Mouse (Mus musculus): ENCODE measurements around the gene Bmp2k.

The Bmp2k gene

DNA sequence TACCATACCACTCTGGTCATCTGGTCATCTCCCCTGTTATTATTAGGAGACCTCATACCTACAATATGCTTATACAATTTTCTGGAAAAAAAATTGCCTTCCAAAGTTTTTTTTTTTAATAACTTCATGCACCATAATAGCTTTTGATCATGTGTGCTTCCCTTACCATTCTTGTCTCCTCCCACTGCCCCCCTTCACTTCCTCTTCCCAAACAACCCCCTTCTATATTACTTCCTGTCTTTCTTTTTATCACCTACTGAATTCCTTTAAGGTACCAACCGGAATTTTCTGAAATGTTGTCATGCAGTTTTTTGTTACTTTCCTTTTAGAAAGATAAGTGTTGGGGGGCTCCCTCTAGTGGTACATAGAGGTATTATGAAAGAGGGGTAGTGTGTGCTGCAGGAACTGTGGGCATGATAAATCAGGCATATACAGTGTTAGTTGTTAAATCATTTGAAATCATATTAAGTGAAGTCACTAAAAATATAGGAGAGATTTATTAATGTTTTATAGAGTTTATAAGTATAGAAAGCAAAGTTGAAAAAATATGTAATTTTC, 58.1 kb downstream of the Bmp2k start:
- peak; percentile 6 to 72 for DNase-seq (ENCODE audit: low spot score in 2 of 2)

- no peak for DNase-seq (ENCODE audit: low spot score in 2 of 2)
Measured at GRCm38 (mm10) chr5:97056359-97056758, 58.9 kb downstream of the Bmp2k start.

GRCm38 (mm10) chr5:97056791-97057450, 59.4 kb downstream of the Bmp2k start:
- DNase-seq (ENCODE audit: low spot score in 2 of 2) = no peak

DNA sequence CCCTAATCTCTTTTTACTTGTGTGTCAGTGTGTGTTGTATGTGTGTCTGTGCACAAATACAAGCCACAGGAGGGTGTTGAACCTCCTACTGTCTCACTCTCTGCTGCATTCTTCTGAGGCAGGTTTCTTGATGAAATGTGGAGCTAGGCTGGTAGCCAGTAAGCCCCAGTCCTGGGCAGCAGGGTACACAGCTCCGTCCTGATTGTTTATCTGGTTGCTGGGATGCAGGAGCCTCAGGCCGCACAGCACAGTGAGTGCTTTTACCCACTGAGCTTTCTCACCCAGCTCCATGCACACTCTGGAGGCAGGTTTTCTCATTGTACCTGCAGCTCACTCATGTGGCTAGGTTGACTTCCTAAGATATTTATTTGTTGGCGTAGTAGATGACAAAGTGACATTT, 63.4 kb downstream of the Bmp2k start:
- no peak for DNase-seq (ENCODE audit: low spot score in 2 of 2)

GRCm38 (mm10) chr5:97062041-97062440, 64.6 kb downstream of the Bmp2k start:
- DNase-seq (ENCODE audit: low spot score in 2 of 2) = no peak

DNA sequence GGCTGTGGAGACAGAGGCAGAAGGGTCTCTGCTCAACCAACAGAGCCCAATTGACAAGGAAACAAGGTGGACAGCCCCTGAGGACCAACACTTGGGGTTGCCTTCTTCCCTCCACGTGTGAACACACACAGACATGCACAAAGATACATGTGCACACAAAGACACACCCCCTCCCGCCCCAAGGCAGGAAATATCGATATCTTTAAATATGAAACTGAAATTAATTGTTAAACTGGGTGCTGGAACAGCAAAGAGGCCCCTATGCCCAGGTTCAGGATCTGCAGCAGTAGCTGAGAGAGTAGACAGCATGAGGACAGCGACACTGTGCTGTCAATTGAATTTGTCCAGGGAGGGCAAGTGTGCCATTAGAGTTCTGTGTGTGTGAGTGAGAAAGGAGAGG, 68.3 kb downstream of the Bmp2k start:
- no peak for DNase-seq (ENCODE audit: low spot score in 2 of 2)

DNA sequence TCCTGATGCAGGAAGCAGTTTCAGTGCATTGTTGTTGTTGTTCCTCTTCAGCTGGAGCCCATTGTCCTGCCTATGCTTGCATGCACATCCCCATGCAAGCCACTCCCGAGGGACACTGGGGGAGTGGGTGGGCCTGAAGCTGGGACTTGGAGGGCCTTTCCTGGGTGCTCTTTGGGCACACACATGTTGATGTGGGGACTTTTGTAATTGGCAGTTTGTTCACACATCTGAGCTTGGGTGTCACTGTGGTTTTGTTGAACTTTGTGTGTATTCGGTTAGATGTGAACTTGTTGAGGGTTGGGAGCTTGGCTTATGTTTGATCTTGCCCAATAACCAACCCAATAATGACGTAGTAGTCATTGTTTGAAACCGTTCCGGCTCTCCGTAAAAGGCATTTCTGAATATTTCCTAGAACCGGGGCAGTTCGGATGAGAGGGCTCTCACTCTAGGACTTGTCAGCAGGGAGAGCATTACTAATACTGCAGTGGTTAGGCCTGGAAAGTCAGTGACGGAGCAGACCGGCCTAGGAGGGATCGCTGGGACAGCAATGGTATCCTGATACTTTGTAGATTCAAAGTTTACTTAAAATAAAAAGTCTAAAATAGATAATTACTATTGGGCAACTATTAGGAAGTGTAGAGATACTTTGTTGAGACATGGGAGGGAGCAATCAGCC, 78.1 kb downstream of the Bmp2k start:
- DNase-seq (ENCODE audit: low spot score in 2 of 2) = no peak

DNA sequence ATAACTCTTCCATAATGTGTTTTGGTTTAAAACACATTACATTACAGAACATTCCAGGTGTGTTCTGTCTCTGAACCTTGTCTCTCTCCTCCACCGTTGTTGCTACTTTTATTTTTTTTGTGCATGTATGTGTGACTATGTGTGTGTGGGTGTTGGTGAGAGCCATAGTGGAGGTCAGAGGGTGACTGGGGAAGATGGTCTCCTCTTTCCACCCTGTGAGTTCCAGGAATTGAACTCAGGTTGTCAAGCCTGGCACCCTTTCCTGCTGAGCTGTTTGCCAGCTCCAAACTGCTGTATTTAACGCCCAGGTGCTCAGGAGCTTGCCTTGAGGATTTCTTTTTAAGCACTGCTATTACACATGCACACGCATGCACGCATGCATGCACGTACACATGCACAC, 78.7 kb downstream of the Bmp2k start:
- DNase-seq (ENCODE audit: low spot score in 2 of 2) = no peak

- DNase-seq (ENCODE audit: low spot score in 2 of 2) = no peak
Measured at GRCm38 (mm10) chr5:97077676-97078075, 80.2 kb downstream of the Bmp2k start.

DNA sequence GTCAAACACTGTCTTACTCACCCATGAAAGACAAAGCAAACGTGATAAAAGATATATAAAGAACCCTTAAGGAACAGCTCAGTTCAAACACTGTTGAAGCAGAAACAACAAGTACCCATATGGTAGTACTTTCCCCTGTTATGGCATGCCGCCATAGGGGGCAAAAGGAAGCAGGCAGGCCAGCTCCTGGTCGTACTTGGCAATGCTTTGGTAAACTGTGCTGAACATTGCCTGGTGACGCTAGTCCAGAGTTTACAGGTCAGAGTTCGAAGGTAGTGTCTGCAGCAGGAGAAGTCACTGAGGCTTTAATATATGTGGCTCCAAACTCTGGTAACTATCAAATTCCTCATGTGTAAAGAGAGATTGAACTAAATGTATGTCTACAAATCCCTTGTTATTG, 81.2 kb downstream of the Bmp2k start:
- DNase-seq (ENCODE audit: low spot score in 2 of 2) = no peak

DNA sequence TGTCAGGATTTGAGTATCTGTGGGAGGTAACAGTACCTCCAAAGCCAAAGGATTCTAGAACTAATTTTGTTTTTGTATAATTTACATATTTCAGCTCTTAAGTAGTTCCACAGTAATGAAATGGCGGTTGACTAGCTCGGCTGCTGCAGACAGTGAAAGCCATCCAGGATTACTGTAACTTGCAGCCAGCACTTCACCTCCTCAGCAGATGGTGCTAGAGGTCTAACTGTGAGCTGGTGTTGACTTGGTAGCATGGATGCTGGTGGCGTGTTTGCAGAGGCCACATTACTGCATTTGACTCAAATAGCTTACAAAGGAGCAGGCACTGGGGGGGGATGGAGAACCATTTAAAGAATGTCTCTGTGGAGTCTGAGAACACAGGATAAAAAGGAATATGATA, 84.0 kb downstream of the Bmp2k start:
- DNase-seq (ENCODE audit: low spot score in 2 of 2) = peak; percentile 28 to 60

DNA sequence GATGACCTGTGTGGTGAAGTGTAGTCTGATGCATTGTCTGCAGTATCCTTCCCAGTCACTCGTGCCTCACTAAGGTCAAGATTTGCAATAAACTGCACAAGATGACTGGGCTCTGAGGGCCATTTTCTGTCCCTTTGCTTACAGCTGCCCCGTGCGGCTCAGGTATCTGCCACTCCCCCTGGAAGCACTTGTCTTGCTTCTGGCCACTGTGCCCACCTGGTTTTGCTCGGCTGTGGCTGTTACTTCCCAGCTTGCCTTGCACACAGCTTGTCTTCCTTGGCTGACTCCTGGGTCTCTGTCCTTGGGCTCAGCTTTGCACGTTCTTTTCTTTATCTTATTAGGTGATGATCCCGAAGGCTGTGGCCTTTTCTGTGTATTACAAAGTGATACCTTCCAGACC, 86.2 kb downstream of the Bmp2k start:
- no peak for DNase-seq (ENCODE audit: low spot score in 2 of 2)

- no peak for DNase-seq (ENCODE audit: low spot score in 2 of 2)
Measured at GRCm38 (mm10) chr5:97084541-97084940, 87.1 kb downstream of the Bmp2k start.

DNA sequence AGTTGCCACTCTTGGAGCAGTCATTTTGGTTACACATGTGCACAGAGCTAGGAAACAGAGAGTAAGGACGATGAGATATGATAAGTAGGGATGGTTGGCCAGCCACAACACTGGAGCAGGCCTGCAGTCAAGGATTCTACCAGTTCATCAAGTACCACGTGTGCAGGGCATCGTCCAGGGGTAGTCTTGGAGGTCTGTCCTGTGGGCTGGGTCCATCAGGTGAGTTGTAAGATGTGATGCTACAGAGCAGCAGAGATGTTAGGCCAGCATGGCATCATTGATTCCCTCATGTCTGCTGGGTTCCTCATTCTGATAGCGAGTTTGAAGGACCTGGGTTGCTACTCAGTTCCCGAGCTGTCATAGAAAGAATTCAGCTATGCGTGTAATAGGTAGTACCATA, 87.6 kb downstream of the Bmp2k start:
- no peak for DNase-seq (ENCODE audit: low spot score in 2 of 2)

DNA sequence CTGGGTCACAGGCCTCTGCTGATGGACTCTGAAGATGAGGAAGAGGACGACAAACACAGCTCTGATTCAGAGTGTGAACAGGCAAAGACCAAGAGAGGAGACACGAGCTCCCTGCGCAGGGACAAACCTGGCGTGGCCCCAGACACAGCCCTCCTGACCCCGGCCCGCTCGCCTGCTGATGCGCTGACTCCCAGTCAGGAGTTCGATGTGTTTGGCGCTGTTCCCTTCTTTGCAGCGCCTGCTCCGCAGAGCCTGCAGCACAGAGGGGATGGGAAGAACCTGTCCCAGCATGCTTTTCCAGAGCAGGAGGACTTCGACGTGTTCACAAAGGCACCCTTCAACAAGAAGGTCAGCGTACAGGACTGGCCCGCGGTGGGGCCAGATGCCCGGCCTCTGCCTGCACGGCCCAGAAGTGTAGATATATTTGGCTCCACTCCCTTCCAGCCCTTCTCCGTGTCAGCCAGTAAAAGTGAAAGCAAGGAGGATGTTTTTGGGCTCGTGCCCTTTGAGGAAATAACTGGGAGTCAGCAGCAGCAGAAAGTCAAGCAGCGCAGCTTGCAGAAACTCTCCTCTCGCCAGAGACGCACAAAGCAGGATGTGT, 89.6 kb downstream of the Bmp2k start:
- no peak for DNase-seq (ENCODE audit: low spot score in 2 of 2)

DNA sequence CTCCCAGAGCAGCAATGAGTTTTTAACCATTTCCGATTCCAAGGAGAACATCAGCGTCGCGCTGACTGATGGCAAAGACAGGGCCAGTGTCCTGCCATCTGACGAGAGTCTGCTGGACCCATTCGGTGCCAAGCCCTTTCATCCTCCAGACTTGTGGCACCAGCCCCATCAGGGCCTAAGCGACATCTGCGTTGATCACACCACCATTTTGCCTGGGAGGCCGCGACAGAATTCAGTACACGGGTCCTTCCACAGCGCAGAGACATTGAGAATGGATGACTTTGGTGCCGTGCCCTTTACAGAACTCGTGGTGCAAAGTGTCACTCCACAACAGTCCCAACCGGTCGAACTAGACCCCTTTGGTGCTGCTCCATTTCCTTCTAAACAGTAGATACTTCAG, 90.3 kb downstream of the Bmp2k start:
- DNase-seq (ENCODE audit: low spot score in 2 of 2) = no peak

GRCm38 (mm10) chr5:97088231-97088630, 90.7 kb downstream of the Bmp2k start:
- no peak for DNase-seq (ENCODE audit: low spot score in 2 of 2)

DNA sequence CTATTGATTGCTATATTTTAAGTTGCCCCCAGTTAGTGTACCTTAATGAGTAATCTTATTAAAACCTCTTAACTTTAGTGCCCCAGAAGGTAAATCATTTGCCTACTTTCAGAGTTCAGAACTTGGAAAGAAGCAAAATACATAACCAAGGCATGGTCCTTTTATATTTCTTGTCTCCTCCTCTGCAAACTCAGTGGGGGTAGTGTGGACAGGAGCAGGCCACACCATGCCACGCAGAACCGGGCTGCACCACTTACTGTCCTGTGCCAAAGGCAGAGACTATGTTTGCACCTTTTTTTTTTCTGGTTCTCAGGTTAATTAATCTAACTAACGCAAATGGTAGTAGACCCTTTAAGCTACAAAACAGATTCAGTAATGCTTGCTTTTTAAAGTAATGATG, 91.9 kb downstream of the Bmp2k start:
- DNase-seq (ENCODE audit: low spot score in 2 of 2) = no peak

GRCm38 (mm10) chr5:97090034-97090784, 92.7 kb downstream of the Bmp2k start:
- DNase-seq (ENCODE audit: low spot score in 2 of 2) = no peak

DNA sequence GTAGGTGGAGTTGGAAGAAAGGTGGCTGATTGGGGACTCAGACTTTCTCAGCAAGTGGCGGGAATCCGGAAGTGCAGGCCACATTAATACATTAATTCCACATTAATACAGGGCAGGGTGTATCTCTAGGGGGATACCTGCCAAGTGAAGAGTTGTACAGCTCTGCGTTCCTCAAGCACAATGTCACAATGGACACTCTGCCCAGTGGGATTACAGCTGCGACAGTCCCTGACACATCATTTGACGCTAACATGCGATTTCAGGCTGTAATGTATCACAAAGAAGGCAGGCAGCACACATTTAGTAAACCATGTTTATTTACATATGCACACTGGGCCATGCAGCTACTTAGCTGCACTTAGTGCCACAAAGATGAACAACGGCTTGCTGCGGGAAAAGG, 95.5 kb downstream of the Bmp2k start:
- no peak for DNase-seq (ENCODE audit: low spot score in 2 of 2)

GRCm38 (mm10) chr5:97095335-97095734, 97.8 kb downstream of the Bmp2k start:
- no peak for DNase-seq (ENCODE audit: low spot score in 2 of 2)

- DNase-seq (ENCODE audit: low spot score in 2 of 2) = no peak
Measured at GRCm38 (mm10) chr5:97097631-97098041, 100.1 kb downstream of the Bmp2k start.
